Mouse (Mus musculus): Measurements from ENCODE around the gene Iqgap2.

DNA sequence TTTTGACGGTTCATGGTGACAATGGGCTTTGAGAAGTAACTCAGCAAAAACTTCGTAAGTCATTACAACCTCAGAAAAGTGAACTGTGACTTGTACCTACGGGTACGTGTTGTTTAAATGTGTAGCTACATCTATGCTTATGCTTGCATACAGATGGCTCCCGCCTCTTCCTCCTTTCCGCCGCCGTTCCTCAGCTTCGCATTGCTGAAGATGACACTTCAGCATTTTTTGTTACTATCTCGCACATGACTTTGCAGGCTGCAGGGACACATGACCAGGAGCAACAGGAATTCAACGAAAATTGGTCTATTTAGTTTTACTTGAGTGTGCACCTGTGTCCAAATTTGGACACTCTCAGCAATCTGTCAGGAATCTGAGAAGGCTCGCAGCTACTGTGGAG is 3.1 kb downstream of the Iqgap2 start:
- TF ChIP-seq CTCF (IDR thresholded peaks at IDR 0.05; ENCODE audit: borderline replicate concordance, extremely low read depth, insufficient read depth, insufficient read length) (no peak), POLR2A (IDR thresholded peaks at IDR 0.05; ENCODE audit: borderline replicate concordance, extremely low read depth, insufficient read depth, insufficient read length, poor library complexity, severe bottlenecking) (no peak)

Data from brain, embryonic 14.5 days (tissue).